Mouse (Mus musculus) common myeloid progenitor, adult 5-6 weeks (primary cell): ENCODE measurements around the gene AC124502.3. TPM values are rescaled to one million over a fixed set of nuclear protein-coding genes. Genes with fewer than 3 reads are reported as not detected.

Experiments
- total RNA-seq: library from RNA; stranded (forward); fragments of 200-1000, 187-1606 nt; gene quantifications from 2 replicates; pipeline ENCODE4 v1.2.3, GENCODE M21; 2017

The AC124502.3 gene
- total RNA-seq, 1 experiment from 2014 or later = not detected

Other genes starting within 250 kb of the AC124502.3 start
- gene Rbm4, start 245.0 kb upstream of the AC124502.3 start, total RNA-seq = 70.3 and 72.6 TPM in 2 replicates
- gene Gm21992, start 227.3 kb upstream of the AC124502.3 start, total RNA-seq = 48.6 and 50.1 TPM in 2 replicates
- gene Rbm14, start 227.3 kb upstream of the AC124502.3 start, total RNA-seq = 22.6 and 28.6 TPM in 2 replicates
- gene Ccs, start 199.6 kb upstream of the AC124502.3 start, total RNA-seq = 37.3 and 61.4 TPM in 2 replicates
- not detected in 2 replicates for gene Ccdc87, start 199.5 kb upstream of the AC124502.3 start, total RNA-seq
- gene Ctsf, start 183.8 kb upstream of the AC124502.3 start, total RNA-seq = 4.7 and 11.5 TPM in 2 replicates
- gene Actn3, start 161.0 kb upstream of the AC124502.3 start, total RNA-seq = 0.37 TPM in 1 of 2 replicates, not detected in the other
- 9.2 and 9.6 TPM in 2 replicates for gene Zdhhc24, start 160.2 kb upstream of the AC124502.3 start, total RNA-seq
- 3.8 and 4.8 TPM in 2 replicates for gene Bbs1, start 132.3 kb upstream of the AC124502.3 start, total RNA-seq
- gene Dpp3, start 110.6 kb upstream of the AC124502.3 start, total RNA-seq = 34.8 and 40.8 TPM in 2 replicates
- 0.14 TPM in 1 of 2 replicates, not detected in the other for gene Peli3, start 95.8 kb upstream of the AC124502.3 start, total RNA-seq
- 56.0 and 82.6 TPM in 2 replicates for gene Mrpl11, start 76.7 kb upstream of the AC124502.3 start, total RNA-seq
- gene Npas4, start 48.6 kb upstream of the AC124502.3 start, total RNA-seq = not detected in 2 replicates
- gene Slc29a2, start 15.0 kb upstream of the AC124502.3 start, total RNA-seq = 2.3 and 4.3 TPM in 2 replicates
- gene B4gat1, start 65 bp upstream of the AC124502.3 start, total RNA-seq = 9.2 TPM in 1 of 2 replicates, not detected in the other
- 27.8 and 28.5 TPM in 2 replicates for gene Brms1, start 2.5 kb downstream of the AC124502.3 start, total RNA-seq
- gene Rin1, start 11.6 kb downstream of the AC124502.3 start, total RNA-seq = 0.15 and 0.18 TPM in 2 replicates
- gene Cd248, start 29.2 kb downstream of the AC124502.3 start, total RNA-seq = 0.41 and 0.49 TPM in 2 replicates
- gene Tmem151a, start 46.6 kb downstream of the AC124502.3 start, total RNA-seq = not detected in 2 replicates
- 15.2 and 19.3 TPM in 2 replicates for gene Yif1a, start 49.6 kb downstream of the AC124502.3 start, total RNA-seq
- gene Cnih2, start 59.6 kb downstream of the AC124502.3 start, total RNA-seq = 0.46 TPM in 1 of 2 replicates, not detected in the other
- gene Rab1b, start 68.2 kb downstream of the AC124502.3 start, total RNA-seq = 62.3 and 67.7 TPM in 2 replicates
- 4.8 and 5.2 TPM in 2 replicates for gene Klc2, start 79.7 kb downstream of the AC124502.3 start, total RNA-seq
- gene Pacs1, start 234.2 kb downstream of the AC124502.3 start, total RNA-seq = 9.7 and 20.6 TPM in 2 replicates